Mouse (Mus musculus) heart, adult 2 months (tissue): ENCODE data around the gene Pctp.

Source experiments
- CTCF ChIP-seq: fragments of 200-600 bp; IDR thresholded peaks from 2 replicates; pipeline ENCODE4 v1.8.1; 2022; ENCODE audit warnings: antibody characterized with exemption, mild to moderate bottlenecking, moderate library complexity
- EP300 ChIP-seq: fragments of 200-500 bp; IDR thresholded peaks from 2 replicates; pipeline ENCODE4 v1.6.1; 2011; ENCODE audit warnings: low read depth, low read length, control low read depth; ENCODE audit not compliant: insufficient read depth
- POLR2A ChIP-seq: fragments of 200-500 bp; IDR thresholded peaks from 2 replicates; pipeline ENCODE4 v1.6.1; 2011; ENCODE audit warnings: mild to moderate bottlenecking, low read depth, low read length, control low read depth; ENCODE audit not compliant: insufficient read depth

DNA sequence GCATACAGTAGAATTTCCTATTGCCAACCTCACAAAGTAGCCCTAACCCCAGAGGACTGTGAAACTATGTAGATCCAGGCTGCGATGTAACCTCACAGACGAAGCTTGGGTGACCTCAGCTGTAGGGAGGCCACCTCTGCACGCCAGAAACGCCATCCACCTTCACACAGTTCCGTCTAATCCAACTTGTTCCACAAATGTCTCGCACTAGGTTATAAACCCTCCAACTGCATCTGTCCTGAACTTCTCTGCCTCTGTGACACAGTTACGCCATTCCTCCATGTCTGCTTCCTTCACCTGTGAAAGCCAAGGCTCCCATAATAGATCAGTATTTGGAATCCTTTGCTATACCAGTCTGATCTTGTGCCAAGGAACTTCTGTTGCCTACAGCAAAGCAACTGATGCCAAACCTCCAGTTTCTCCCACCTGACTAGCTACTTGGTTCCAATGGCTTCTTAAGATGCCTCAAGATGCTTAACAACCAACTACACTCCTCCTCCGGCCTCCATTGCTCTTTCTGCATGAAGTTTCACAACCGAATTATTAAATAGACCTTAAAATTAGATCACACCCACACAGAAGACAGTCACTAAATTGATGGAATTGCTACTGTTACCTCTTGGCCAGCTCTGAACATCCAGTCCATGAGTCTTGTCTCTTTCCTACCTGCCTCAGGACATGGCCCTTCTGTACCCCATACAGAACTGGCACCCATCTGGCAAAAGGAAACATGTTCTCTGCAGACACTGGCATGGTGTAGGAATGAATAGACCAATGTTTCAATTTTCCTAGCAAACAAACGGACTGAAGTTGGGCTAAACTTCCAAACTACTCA is 1.1 kb downstream of the Pctp start:
- TF ChIP-seq CTCF (no peak), EP300 (no peak), POLR2A (no peak)
